Mouse (Mus musculus): ENCODE data around the gene Abca7.
A peak's percentile ranks its signal among the peaks of the same experiment; 100 is the strongest.

Abca7 gene

GRCm38 (mm10) chr10:79974668-79975067 is 21.6 kb upstream of the Abca7 start:
- DNase-seq (ENCODE audit: low spot score): no peak

GRCm38 (mm10) chr10:79976071-79976721 is 20.1 kb upstream of the Abca7 start:
- DNase-seq (ENCODE audit: low spot score): no peak

- DNase-seq (ENCODE audit: low spot score): no peak
Observed at GRCm38 (mm10) chr10:79976722-79977107, 19.6 kb upstream of the Abca7 start.

DNA sequence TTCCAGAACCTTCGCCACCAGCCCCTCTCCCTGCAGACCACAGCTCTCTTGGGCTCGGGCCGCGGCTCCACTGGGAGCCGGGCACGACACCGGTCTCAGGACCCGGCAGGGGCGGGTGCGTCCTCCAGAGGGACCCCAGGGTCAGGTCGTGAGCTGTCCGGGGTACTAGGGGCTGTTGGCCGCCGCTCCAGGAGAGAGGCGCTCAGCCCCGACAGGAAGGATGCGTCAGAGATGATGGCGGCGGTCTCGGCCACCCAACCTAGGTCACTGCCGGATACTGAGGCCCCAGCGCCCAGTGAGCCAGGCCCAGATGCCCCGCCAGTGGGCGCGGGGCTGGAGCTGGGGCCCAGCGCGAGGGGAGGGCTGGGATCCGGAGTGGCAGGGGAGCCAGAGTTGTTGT is 19.0 kb upstream of the Abca7 start:
- no peak for DNase-seq (ENCODE audit: low spot score)

- no peak for DNase-seq (ENCODE audit: low spot score)
Observed at GRCm38 (mm10) chr10:79978061-79978460, 18.2 kb upstream of the Abca7 start.

DNA sequence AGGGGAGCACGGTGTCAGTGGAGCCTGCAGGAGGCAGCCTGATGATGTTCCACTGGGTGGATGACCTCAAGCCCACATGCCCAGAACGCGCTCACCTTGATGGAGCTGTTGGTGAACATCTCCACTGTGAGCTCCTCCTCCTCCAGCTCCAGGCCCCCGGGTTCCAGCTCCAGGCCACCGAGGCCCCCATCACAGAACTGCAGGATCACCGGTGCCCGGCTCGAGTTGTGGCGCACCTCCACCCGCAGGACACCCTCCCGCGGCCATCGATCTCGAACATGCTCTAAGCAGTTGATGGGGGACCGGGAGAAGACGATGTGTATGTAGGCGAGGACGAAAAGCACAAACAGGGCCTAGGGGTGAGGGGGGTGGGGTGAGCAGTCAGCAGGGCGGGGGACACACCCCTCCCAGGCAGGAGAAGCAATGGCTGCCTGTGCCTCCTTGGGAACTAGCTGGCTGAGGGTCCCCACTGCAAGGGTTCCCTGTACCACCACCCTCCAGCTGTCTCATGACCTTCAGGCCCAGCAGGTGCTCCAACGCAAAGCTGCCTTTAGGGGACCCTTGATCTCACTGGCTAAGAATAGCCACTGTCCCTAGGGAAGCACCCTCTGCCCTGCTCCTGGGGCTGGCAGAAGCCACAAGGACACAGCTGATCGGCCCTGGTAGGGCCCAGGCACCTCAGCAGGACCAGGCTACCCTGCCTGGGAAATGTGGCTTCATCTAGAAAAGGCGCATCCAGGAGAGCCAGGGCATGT is 16.7 kb upstream of the Abca7 start:
- no peak for DNase-seq (ENCODE audit: low spot score)

DNA sequence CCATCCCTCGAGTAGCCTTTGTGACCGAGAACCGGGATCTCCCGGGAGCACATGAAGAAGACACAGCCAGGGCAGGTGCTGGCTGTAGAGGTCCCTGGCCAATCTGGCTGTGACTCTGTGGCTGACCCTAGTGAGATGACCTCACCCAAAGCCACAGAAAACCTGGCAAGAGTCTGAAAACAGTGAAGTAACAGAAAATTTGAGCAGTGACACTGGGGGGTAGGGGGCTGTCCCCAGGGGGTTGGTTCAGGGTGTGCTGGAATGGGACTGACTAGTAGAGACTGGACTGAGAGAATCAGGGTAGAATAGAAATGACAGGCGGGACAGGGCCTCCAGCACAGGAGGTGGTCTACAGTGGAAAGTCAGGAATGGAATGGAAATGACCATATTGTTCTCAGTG is 13.1 kb upstream of the Abca7 start:
- DNase-seq (ENCODE audit: low spot score): peak; percentile 59

DNA sequence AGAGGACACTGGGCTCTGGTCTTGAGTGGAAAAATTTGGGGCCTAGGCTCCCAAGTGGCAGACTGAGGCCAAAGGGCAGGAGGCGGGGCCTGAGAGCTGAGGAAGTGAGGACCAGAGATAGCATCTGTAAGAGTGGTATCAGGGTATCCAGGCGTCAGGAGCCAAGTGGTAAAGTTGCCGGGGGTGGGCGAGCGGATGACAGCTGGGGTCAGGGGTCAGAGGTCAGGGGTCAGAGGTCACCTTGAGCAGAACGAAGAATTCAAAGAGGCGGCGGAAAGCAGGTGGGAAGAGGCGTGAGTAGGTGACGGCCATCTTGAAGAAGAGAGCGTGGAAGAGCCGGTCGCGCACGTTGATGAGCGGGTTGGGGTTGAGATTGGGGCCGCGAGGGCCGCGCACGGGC is 12.6 kb upstream of the Abca7 start:
- DNase-seq (ENCODE audit: low spot score): peak; percentile 75

DNA sequence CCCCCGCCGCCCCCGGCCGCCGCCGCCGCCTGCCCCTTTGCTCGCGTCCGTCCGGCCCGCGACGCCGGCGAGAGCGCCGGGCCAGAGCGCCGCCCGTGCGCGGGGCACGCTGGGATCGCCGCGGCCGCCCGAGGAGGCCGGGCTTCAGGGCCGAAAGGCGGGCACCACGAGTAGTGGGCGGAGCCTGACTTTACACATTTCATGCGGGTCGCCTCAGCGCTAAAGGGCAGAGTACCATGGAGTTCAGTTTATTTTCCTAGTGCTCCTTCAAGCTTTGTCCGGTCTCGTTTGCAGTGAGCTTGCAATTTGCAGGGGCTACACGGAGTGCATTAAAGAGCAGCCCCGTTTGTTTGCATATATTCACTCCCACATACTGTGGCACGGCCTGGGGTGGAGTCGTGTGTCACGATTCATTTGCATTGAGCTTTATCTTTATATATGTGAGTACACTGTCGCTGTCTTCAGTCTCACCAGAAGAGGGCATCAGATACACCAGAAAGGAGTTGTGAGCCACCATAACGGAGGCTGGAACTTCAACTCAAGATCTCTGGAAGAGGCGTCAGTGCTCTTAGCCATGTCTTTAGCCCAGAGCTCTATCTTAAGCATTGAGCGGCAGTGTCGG is 12.0 kb upstream of the Abca7 start, which contains the start of gene Tmem259:
TSS of gene Tmem259 (minus strand) at position 136 of the 622 bp plus-strand sequence.
- peak; percentile 94 for DNase-seq (ENCODE audit: low spot score)

DNA sequence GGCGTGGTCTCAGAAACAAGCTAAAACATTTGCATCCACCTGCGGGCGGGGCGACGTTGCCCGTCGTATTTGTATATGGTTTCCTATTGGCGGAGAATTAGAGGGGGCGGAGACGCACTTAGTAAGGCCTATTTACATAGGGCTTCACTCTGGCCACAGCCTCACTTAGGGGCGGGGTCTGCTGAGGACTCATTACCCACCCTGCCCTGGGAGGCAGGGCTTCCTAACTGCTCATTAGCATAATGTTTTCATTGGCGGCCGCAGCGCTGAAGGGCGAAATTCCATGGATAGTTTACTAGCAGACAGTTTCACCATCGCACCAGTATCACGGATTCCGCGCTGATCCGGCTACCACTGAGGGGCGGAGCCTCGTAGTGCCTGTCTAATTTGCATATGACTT is 11.4 kb upstream of the Abca7 start:
- DNase-seq (ENCODE audit: low spot score): peak; percentile 100

DNA sequence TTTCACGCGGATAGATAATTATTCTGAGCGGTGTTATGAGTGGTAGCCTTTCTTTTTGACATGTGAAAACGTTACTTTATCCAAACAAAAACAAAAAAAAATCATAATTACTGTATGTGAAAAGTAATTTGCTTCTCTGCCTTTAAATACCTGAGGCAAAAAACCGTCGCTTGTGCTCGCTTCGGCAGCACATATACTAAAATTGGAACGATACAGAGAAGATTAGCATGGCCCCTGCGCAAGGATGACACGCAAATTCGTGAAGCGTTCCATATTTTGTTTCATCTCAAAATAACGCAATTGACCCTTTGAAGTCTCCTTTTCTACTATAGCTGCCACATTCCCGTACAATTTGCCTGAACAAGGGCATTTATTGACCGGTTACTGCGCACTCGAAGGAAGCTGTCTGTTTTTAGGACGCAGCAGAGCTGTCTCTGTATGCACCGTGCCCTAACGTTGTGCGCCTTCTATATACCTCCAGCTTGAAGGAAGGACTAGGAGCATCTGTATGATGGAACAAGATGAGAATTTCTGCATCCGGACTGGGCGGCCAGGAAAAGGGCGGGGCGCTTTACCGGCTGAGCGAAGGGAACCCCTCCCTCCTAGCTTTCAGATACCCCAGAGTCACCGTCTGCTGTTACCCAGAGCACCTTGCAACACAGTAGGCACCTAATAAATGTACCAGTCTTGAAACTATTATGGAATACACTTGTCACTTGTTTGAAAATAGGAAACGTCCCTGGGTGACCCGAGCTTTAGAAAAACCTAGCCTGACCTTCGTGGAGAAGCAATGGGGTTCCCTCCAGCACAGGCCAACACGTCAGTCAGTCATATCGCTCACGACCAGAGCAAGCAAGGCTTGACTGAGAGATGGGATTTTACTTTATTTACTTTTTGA is 10.7 kb upstream of the Abca7 start:
- DNase-seq (ENCODE audit: low spot score): peak; percentile 87

DNA sequence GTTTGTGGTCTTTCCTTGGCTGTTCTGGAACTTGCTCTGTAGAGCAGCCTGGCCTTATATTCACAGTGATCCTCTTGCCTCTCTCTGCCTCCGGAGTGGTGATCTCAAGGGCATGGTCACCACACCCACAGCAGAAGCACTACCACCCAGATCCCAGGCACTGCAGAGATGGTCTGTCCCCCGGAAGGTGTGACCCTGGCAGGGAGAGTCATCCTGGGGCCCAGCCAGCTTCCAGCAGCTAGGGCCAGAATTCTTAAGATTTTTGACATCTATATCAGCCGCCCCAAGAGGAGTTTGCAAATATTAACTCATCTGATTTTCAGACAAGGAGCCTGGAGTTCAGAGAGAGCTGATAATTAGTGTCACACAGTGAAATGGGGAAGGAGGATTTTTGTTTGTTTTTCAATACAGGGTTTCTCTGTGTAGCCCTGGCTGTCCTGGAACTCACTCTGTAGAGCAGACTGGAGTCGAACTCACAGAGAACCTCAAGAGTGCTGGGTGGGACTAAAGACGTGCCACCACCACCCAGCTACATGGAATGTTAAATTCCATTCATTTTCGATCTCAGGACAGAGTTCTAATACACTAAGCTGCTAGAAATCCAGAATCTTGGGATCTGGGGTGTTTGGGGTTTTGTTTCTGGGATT is 9.9 kb upstream of the Abca7 start:
- DNase-seq (ENCODE audit: low spot score): peak; percentile 63

GRCm38 (mm10) chr10:79986963-79987362 is 9.3 kb upstream of the Abca7 start:
- DNase-seq (ENCODE audit: low spot score): peak; percentile 93

- no peak for DNase-seq (ENCODE audit: low spot score)
Observed at GRCm38 (mm10) chr10:79987771-79988505, 8.4 kb upstream of the Abca7 start.

DNA sequence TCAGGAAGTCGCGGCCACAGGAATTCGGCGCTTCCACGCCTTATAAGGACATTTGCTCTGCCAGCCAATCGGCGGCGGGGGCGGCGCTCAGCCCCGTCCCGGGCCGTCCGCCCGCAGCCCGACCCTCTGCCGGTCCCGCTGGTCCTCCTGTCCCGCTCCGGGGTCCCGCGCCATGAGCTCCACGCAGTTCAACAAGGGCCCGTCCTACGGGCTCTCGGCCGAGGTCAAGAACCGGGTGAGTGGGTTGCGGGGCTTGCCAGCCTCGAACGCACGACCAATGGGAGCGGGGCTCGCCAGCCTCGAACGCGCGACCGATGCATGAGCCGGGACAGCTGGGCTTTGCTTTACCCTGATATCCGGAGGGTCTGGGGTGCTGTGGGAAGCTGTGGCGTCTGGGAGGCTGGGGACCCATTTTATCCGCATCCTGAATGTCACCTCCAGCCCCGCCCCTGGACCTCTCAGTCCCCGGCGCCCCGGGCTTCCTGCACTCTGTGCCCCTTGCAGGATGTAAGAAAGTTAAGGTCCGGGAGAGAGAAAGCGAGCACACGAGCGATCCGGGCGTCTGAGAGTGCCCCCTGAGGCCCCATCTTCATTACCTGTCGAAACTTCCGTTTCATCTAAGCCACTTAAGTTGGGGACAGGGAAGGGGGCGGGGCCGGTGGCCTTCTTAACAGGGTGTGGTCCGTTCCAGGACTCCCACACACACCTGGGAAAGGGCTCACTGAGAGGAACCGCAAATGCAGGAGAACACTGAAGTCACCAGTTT is 7.6 kb upstream of the Abca7 start, which contains the start of gene Cnn2:
TSS of gene Cnn2 (plus strand) at position 79 of the 766 bp plus-strand sequence.
- DNase-seq (ENCODE audit: low spot score): no peak

DNA sequence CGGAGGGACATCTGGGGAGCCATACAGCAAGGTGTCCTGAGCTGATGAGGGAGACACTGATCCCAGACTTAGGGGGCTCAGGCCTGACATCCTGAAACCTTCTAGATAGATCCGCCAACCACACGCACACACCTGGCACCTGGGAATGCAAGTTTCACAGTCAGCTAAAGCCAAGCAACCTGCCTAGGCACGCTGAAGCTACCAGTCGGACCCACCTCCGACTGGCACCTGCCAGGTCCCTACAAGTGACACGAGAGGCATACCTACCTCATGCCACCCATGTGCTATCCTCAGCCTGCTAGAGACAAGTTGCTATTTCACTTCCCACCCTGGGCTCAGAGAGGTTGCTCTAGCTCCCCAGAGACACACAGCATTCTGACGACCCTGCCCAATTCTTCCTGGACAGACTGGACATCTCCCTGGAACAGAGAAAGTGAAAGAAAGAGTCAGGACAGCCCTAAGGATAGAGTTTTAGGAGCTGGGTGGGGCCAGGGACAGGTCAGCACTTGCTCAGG is 7.0 kb upstream of the Abca7 start:
- no peak for DNase-seq (ENCODE audit: low spot score)

DNA sequence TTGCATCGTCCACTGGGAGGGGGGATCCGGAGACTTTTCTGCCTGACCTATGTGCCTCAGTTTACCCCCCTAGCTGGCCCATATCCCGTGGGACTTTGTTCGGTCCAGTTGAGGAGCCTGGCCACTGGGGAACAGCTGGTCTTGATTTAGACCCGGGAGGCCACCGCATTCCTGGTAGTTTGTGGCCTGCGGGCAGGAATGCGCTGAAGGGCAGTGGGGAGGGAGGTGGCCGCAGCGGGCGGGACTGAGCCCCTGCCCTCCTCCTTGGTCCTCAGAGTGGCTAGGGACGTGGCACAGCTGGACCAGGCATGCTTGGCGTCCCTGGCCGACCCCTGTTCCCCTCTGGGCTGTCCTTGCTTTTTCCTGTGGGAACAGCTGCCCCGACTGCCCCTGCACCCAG is 6.4 kb upstream of the Abca7 start:
- no peak for DNase-seq (ENCODE audit: low spot score)

DNA sequence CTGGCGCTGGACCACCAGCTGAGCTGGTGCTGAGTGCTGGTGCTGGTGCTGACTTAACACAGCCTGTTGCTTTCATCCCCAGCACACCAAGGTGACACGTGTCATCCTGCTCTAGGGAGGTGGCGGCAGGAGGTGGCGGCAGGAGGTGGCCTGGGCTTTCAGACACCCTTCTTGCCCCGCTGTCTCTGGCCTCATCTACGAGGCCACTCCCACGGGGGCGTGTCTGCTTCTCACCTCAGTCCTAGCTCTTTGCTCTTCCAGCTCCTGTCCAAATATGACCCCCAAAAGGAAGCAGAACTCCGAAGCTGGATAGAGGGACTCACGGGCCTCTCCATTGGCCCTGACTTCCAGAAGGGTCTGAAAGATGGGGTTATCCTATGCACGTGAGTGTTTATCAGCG is 5.2 kb upstream of the Abca7 start:
- DNase-seq (ENCODE audit: low spot score): no peak

GRCm38 (mm10) chr10:79991548-79991947 is 4.7 kb upstream of the Abca7 start:
- DNase-seq (ENCODE audit: low spot score): no peak

Data from MN1 (cell line).